Mouse (Mus musculus): ENCODE measurements around the gene Sspo. TPM values are rescaled to one million over a fixed set of nuclear protein-coding genes. Genes with fewer than 3 reads are reported as not detected.
"Not testable (repeated sequence)": the region's sequence is repeated elsewhere in the genome, so short reads cannot be mapped to it uniquely, and the experiment has no call there.

The Sspo gene
- polyA plus RNA-seq, 1 experiment from 2014 or later = 0.04 TPM

GRCm38 (mm10) chr6:48503847-48504240, 55.8 kb downstream of the Sspo start:
- Histone ChIP-seq H3K9me3 (ENCODE audit: control insufficient read depth, low read length) (no peaks in the 10 kb centered on the region), H3K36me3 (ENCODE audit: control insufficient read depth, insufficient read depth, low read length) (no peaks in the 10 kb centered on the region), H3K27me3 (ENCODE audit: control insufficient read depth, insufficient read depth, low read length) (no peaks in the 10 kb centered on the region), H3K4me2 (replicated peaks; ENCODE audit: low read depth) (no peak overlapping the region; the same call in 1 of the 2 replicates), H3K4me1 (replicated peaks; ENCODE audit: control insufficient read depth, insufficient read depth) (0 out of 2 replicates have a peak, but pooled peaks cover 2% of the 10 kb centered on the region), H3K4me3 (ENCODE audit: low read depth, low read length) (peak overlapping the region; percentile 66; the same call in 1 of the 2 replicates), H3K9ac (ENCODE audit: low read length) (no peak overlapping the region), H3K27ac (replicated peaks) (no peak overlapping the region)
- WGBS = 3% methylated on average over 2 of the region's 2 CpGs
- DNase-seq (ENCODE audit: low spot score) = no peak
- TF ChIP-seq EP300 (optimal IDR thresholded peaks at IDR 0.05) (no peak), CTCF (IDR thresholded peaks at IDR 0.05; ENCODE audit: low read depth) (no peak)
- peak; percentile 27; the same call in 1 of the 2 replicates for ATAC-seq (ENCODE audit: low FRiP score, low TSS enrichment)

GRCm38 (mm10) chr6:48504241-48504854, 56.3 kb downstream of the Sspo start:
- ATAC-seq (ENCODE audit: low FRiP score, low TSS enrichment) = peak; percentile 94
- Histone ChIP-seq H3K36me3 (ENCODE audit: control insufficient read depth, insufficient read depth, low read length) (no peaks in the 10 kb centered on the region), H3K4me1 (replicated peaks; ENCODE audit: control insufficient read depth, insufficient read depth) (0 out of 2 replicates have a peak, but pooled peaks cover 2% of the 10 kb centered on the region), H3K27me3 (ENCODE audit: control insufficient read depth, insufficient read depth, low read length) (no peaks in the 10 kb centered on the region), H3K9ac (ENCODE audit: low read length) (peak overlapping the region; percentile 75), H3K4me2 (replicated peaks; ENCODE audit: low read depth) (peak overlapping the region; percentile 89), H3K4me3 (ENCODE audit: low read depth, low read length) (peak overlapping the region; percentile 66), H3K9me3 (ENCODE audit: control insufficient read depth, low read length) (no peaks in the 10 kb centered on the region), H3K27ac (replicated peaks) (peak overlapping the region; percentile 82)
- TF ChIP-seq CTCF (IDR thresholded peaks at IDR 0.05; ENCODE audit: low read depth) (peak; percentile 62), EP300 (optimal IDR thresholded peaks at IDR 0.05) (no peak)
- WGBS = 0% methylated on average over 26 of the region's 26 CpGs
- DNase-seq (ENCODE audit: low spot score) = peak; percentile 72

- Histone ChIP-seq H3K27me3 (ENCODE audit: control insufficient read depth, insufficient read depth, low read length) (no peaks in the 10 kb centered on the region), H3K9me3 (ENCODE audit: control insufficient read depth, low read length) (no peaks in the 10 kb centered on the region), H3K36me3 (ENCODE audit: control insufficient read depth, insufficient read depth, low read length) (peaks cover 11% of the 10 kb centered on the region; the same call in 1 of the 2 replicates), H3K9ac (ENCODE audit: low read length) (no peak overlapping the region), H3K4me3 (ENCODE audit: low read depth, low read length) (no peak overlapping the region), H3K4me2 (replicated peaks; ENCODE audit: low read depth) (no peak overlapping the region), H3K27ac (replicated peaks) (no peak overlapping the region), H3K4me1 (replicated peaks; ENCODE audit: control insufficient read depth, insufficient read depth) (0 out of 2 replicates have a peak, but pooled peaks cover 2% of the 10 kb centered on the region)
- DNase-seq (ENCODE audit: low spot score) (no peak), ATAC-seq (ENCODE audit: low FRiP score, low TSS enrichment) (no peak)
- 77% methylated on average over 4 of the region's 4 CpGs for WGBS
- no peak for TF ChIP-seq CTCF (IDR thresholded peaks at IDR 0.05; ENCODE audit: low read depth)
- no peak for TF ChIP-seq EP300 (optimal IDR thresholded peaks at IDR 0.05)
Observed at GRCm38 (mm10) chr6:48508087-48508486, 60.1 kb downstream of the Sspo start.

GRCm38 (mm10) chr6:48510426-48510825, 62.4 kb downstream of the Sspo start:
- no peaks in the 10 kb centered on the region for H3K27me3 ChIP-seq (ENCODE audit: control insufficient read depth, insufficient read depth, low read length)
- no peak for DNase-seq (ENCODE audit: low spot score)
- no peak overlapping the region for H3K4me3 ChIP-seq (ENCODE audit: low read depth, low read length)
- no peak for TF ChIP-seq EP300 (optimal IDR thresholded peaks at IDR 0.05)
- TF ChIP-seq CTCF (IDR thresholded peaks at IDR 0.05; ENCODE audit: low read depth) = no peak
- H3K36me3 ChIP-seq (ENCODE audit: control insufficient read depth, insufficient read depth, low read length) = peaks cover 15% of the 10 kb centered on the region; the same call in 1 of the 2 replicates
- 0 out of 2 replicates have a peak, but pooled peaks cover 2% of the 10 kb centered on the region for H3K4me1 ChIP-seq (replicated peaks; ENCODE audit: control insufficient read depth, insufficient read depth)
- H3K4me2 ChIP-seq (replicated peaks; ENCODE audit: low read depth) = no peak overlapping the region
- no peak overlapping the region for H3K27ac ChIP-seq (replicated peaks)
- no peaks in the 10 kb centered on the region for H3K9me3 ChIP-seq (ENCODE audit: control insufficient read depth, low read length)
- no peak overlapping the region for H3K9ac ChIP-seq (ENCODE audit: low read length)
- ATAC-seq (ENCODE audit: low FRiP score, low TSS enrichment) = no peak
- WGBS = 84% methylated on average over 4 of the region's 4 CpGs

- Histone ChIP-seq H3K4me1 (replicated peaks; ENCODE audit: control insufficient read depth, insufficient read depth) (no peaks in the 10 kb centered on the region), H3K27ac (replicated peaks) (no peak overlapping the region), H3K27me3 (ENCODE audit: control insufficient read depth, insufficient read depth, low read length) (no peaks in the 10 kb centered on the region), H3K9me3 (ENCODE audit: control insufficient read depth, low read length) (no peaks in the 10 kb centered on the region), H3K4me2 (replicated peaks; ENCODE audit: low read depth) (no peak overlapping the region), H3K9ac (ENCODE audit: low read length) (no peak overlapping the region), H3K36me3 (ENCODE audit: control insufficient read depth, insufficient read depth, low read length) (peaks cover 18% of the 10 kb centered on the region), H3K4me3 (ENCODE audit: low read depth, low read length) (no peak overlapping the region)
- WGBS = 87% methylated on average over 7 of the region's 7 CpGs
- DNase-seq (ENCODE audit: low spot score) = no peak
- ATAC-seq (ENCODE audit: low FRiP score, low TSS enrichment) = no peak
- TF ChIP-seq CTCF (IDR thresholded peaks at IDR 0.05; ENCODE audit: low read depth) (no peak), EP300 (optimal IDR thresholded peaks at IDR 0.05) (no peak)
Observed at GRCm38 (mm10) chr6:48511861-48512260, 63.8 kb downstream of the Sspo start.

GRCm38 (mm10) chr6:48524882-48525281, 76.9 kb downstream of the Sspo start:
- H3K9me3 ChIP-seq (ENCODE audit: control insufficient read depth, low read length); H3K4me1 ChIP-seq (replicated peaks; ENCODE audit: control insufficient read depth, insufficient read depth); H3K27ac ChIP-seq (replicated peaks); H3K4me3 ChIP-seq (ENCODE audit: low read depth, low read length); DNase-seq (ENCODE audit: low spot score); H3K4me2 ChIP-seq (replicated peaks; ENCODE audit: low read depth); H3K27me3 ChIP-seq (ENCODE audit: control insufficient read depth, insufficient read depth, low read length); H3K36me3 ChIP-seq (ENCODE audit: control insufficient read depth, insufficient read depth, low read length); H3K9ac ChIP-seq (ENCODE audit: low read length); ATAC-seq (ENCODE audit: low FRiP score, low TSS enrichment): not testable (repeated sequence)
- WGBS = 96% methylated on average over 12 of the region's 16 CpGs

All from stomach, postnatal 0 days (tissue).